Mouse (Mus musculus): Measurements from ENCODE around the gene Dysf. TPM values are rescaled to one million over a fixed set of nuclear protein-coding genes. Genes with fewer than 3 reads are reported as not detected.
A peak's percentile ranks its signal among the peaks of the same experiment; 100 is the strongest.
"Not testable (repeated sequence)": the region's sequence is repeated elsewhere in the genome, so short reads cannot be mapped to it uniquely, and the experiment has no call there.

Gene Dysf
- polyA plus RNA-seq, 1 experiment from 2014 or later: 16.8 TPM

- ATAC-seq (ENCODE audit: low FRiP score, low TSS enrichment): no peak
- H3K4me1 ChIP-seq (ENCODE audit: insufficient read depth, low read length): peaks cover 7% of the 10 kb centered on the region; the same call in 1 of the 2 replicates
- WGBS: 88% methylated on average over 7 of the region's 7 CpGs
Measured at GRCm38 (mm10) chr6:84016851-84017250, 8.5 kb downstream of the Dysf start.

GRCm38 (mm10) chr6:84017392-84017791, 9.0 kb downstream of the Dysf start:
- H3K36me3 ChIP-seq (ENCODE audit: insufficient read depth, low read length): no peaks in the 10 kb centered on the region
- H3K9me3 ChIP-seq (ENCODE audit: low read length): no peaks in the 10 kb centered on the region
- H3K27ac ChIP-seq (ENCODE audit: low read length): no peak overlapping the region
- peaks cover 4% of the 10 kb centered on the region; the same call in 1 of the 2 replicates for H3K27me3 ChIP-seq (ENCODE audit: insufficient read depth, low read length)
- ATAC-seq (ENCODE audit: low FRiP score, low TSS enrichment): no peak
- 52% methylated on average over 3 of the region's 3 CpGs for WGBS
- H3K4me1 ChIP-seq (ENCODE audit: insufficient read depth, low read length): peaks cover 4% of the 10 kb centered on the region; the same call in 1 of the 2 replicates
- H3K9ac ChIP-seq (replicated peaks; ENCODE audit: low read length): no peak overlapping the region
- H3K4me3 ChIP-seq (ENCODE audit: low read length): no peak overlapping the region
- H3K4me2 ChIP-seq (replicated peaks; ENCODE audit: low read depth, low read length): no peak overlapping the region

More at GRCm38 (mm10) chr6:84016851-84017250, 8.5 kb downstream of the Dysf start:
- no peak overlapping the region for H3K27ac ChIP-seq (ENCODE audit: low read length)
- peaks cover 4% of the 10 kb centered on the region; the same call in 1 of the 2 replicates for H3K27me3 ChIP-seq (ENCODE audit: insufficient read depth, low read length)
- H3K9me3 ChIP-seq (ENCODE audit: low read length): no peaks in the 10 kb centered on the region
- H3K9ac ChIP-seq (replicated peaks; ENCODE audit: low read length): no peak overlapping the region
- no peak overlapping the region for H3K4me3 ChIP-seq (ENCODE audit: low read length)
- no peaks in the 10 kb centered on the region for H3K36me3 ChIP-seq (ENCODE audit: insufficient read depth, low read length)
- no peak overlapping the region for H3K4me2 ChIP-seq (replicated peaks; ENCODE audit: low read depth, low read length)

GRCm38 (mm10) chr6:84018906-84019550, 10.6 kb downstream of the Dysf start:
- peak; percentile 85 for ATAC-seq (ENCODE audit: low FRiP score, low TSS enrichment)
- peak overlapping the region; percentile 51 for H3K27ac ChIP-seq (ENCODE audit: low read length)
- H3K4me1 ChIP-seq (ENCODE audit: insufficient read depth, low read length): peaks cover 4% of the 10 kb centered on the region; the same call in 1 of the 2 replicates
- peak overlapping the region; percentile 52 for H3K9ac ChIP-seq (replicated peaks; ENCODE audit: low read length)
- 2% methylated on average over 28 of the region's 28 CpGs for WGBS
- peak overlapping the region; percentile 70 for H3K4me2 ChIP-seq (replicated peaks; ENCODE audit: low read depth, low read length)
- H3K36me3 ChIP-seq (ENCODE audit: insufficient read depth, low read length): no peaks in the 10 kb centered on the region
- peaks cover 4% of the 10 kb centered on the region; the same call in 1 of the 2 replicates for H3K27me3 ChIP-seq (ENCODE audit: insufficient read depth, low read length)
- H3K4me3 ChIP-seq (ENCODE audit: low read length): peak overlapping the region; percentile 51
- no peaks in the 10 kb centered on the region; the same call in 1 of the 2 replicates for H3K9me3 ChIP-seq (ENCODE audit: low read length)

- H3K4me1 ChIP-seq (ENCODE audit: insufficient read depth, low read length): peaks cover 4% of the 10 kb centered on the region; the same call in 1 of the 2 replicates
- no peaks in the 10 kb centered on the region; the same call in 1 of the 2 replicates for H3K9me3 ChIP-seq (ENCODE audit: low read length)
- H3K36me3 ChIP-seq (ENCODE audit: insufficient read depth, low read length): no peaks in the 10 kb centered on the region
- 78% methylated on average over 4 of the region's 4 CpGs for WGBS
- peak overlapping the region; percentile 52; the same call in 1 of the 2 replicates for H3K9ac ChIP-seq (replicated peaks; ENCODE audit: low read length)
- H3K4me2 ChIP-seq (replicated peaks; ENCODE audit: low read depth, low read length): peak overlapping the region; percentile 70; the same call in 1 of the 2 replicates
- ATAC-seq (ENCODE audit: low FRiP score, low TSS enrichment): no peak
- H3K27me3 ChIP-seq (ENCODE audit: insufficient read depth, low read length): peaks cover 4% of the 10 kb centered on the region; the same call in 1 of the 2 replicates
- H3K4me3 ChIP-seq (ENCODE audit: low read length): peak overlapping the region; percentile 51
- peak overlapping the region; percentile 51; the same call in 1 of the 2 replicates for H3K27ac ChIP-seq (ENCODE audit: low read length)
Measured at GRCm38 (mm10) chr6:84020002-84020401, 11.6 kb downstream of the Dysf start.

GRCm38 (mm10) chr6:84021990-84022389, 13.6 kb downstream of the Dysf start:
- no peak for ATAC-seq (ENCODE audit: low FRiP score, low TSS enrichment)
- peak overlapping the region; percentile 1; the same call in 1 of the 2 replicates for H3K4me3 ChIP-seq (ENCODE audit: low read length)

GRCm38 (mm10) chr6:84025636-84026035, 17.2 kb downstream of the Dysf start:
- H3K27me3 ChIP-seq (ENCODE audit: insufficient read depth, low read length): no peaks in the 10 kb centered on the region
- H3K9ac ChIP-seq (replicated peaks; ENCODE audit: low read length): no peak overlapping the region
- no peaks in the 10 kb centered on the region for H3K4me1 ChIP-seq (ENCODE audit: insufficient read depth, low read length)
- no peaks in the 10 kb centered on the region; the same call in 1 of the 2 replicates for H3K9me3 ChIP-seq (ENCODE audit: low read length)
- ATAC-seq (ENCODE audit: low FRiP score, low TSS enrichment): no peak
- H3K4me2 ChIP-seq (replicated peaks; ENCODE audit: low read depth, low read length): no peak overlapping the region
- 84% methylated on average over 3 of the region's 3 CpGs for WGBS
- H3K27ac ChIP-seq (ENCODE audit: low read length): no peak overlapping the region
- no peak overlapping the region for H3K4me3 ChIP-seq (ENCODE audit: low read length)
- no peaks in the 10 kb centered on the region for H3K36me3 ChIP-seq (ENCODE audit: insufficient read depth, low read length)

More at GRCm38 (mm10) chr6:84021990-84022389, 13.6 kb downstream of the Dysf start:
- Histone ChIP-seq H3K36me3 (ENCODE audit: insufficient read depth, low read length) (no peaks in the 10 kb centered on the region), H3K9me3 (ENCODE audit: low read length) (no peaks in the 10 kb centered on the region; the same call in 1 of the 2 replicates), H3K9ac (replicated peaks; ENCODE audit: low read length) (no peak overlapping the region), H3K27me3 (ENCODE audit: insufficient read depth, low read length) (peaks cover 4% of the 10 kb centered on the region; the same call in 1 of the 2 replicates), H3K4me1 (ENCODE audit: insufficient read depth, low read length) (no peaks in the 10 kb centered on the region), H3K4me2 (replicated peaks; ENCODE audit: low read depth, low read length) (peak overlapping the region; percentile 32), H3K27ac (ENCODE audit: low read length) (no peak overlapping the region)
- WGBS: 61% methylated on average over 3 of the region's 3 CpGs

- H3K27ac ChIP-seq (ENCODE audit: low read length): no peak overlapping the region
- H3K4me3 ChIP-seq (ENCODE audit: low read length): no peak overlapping the region
- no peaks in the 10 kb centered on the region for H3K27me3 ChIP-seq (ENCODE audit: insufficient read depth, low read length)
- no peaks in the 10 kb centered on the region for H3K4me1 ChIP-seq (ENCODE audit: insufficient read depth, low read length)
- H3K4me2 ChIP-seq (replicated peaks; ENCODE audit: low read depth, low read length): no peak overlapping the region
- ATAC-seq (ENCODE audit: low FRiP score, low TSS enrichment): no peak
- H3K9me3 ChIP-seq (ENCODE audit: low read length): no peaks in the 10 kb centered on the region; the same call in 1 of the 2 replicates
- no peaks in the 10 kb centered on the region for H3K36me3 ChIP-seq (ENCODE audit: insufficient read depth, low read length)
- no peak overlapping the region for H3K9ac ChIP-seq (replicated peaks; ENCODE audit: low read length)
Measured at GRCm38 (mm10) chr6:84028791-84029190, 20.4 kb downstream of the Dysf start.

GRCm38 (mm10) chr6:84029775-84030174, 21.4 kb downstream of the Dysf start:
- H3K27ac ChIP-seq (ENCODE audit: low read length): no peak overlapping the region
- H3K27me3 ChIP-seq (ENCODE audit: insufficient read depth, low read length): no peaks in the 10 kb centered on the region
- H3K9ac ChIP-seq (replicated peaks; ENCODE audit: low read length): no peak overlapping the region
- no peaks in the 10 kb centered on the region for H3K9me3 ChIP-seq (ENCODE audit: low read length)
- 84% methylated on average over 7 of the region's 7 CpGs for WGBS
- H3K36me3 ChIP-seq (ENCODE audit: insufficient read depth, low read length): no peaks in the 10 kb centered on the region
- ATAC-seq (ENCODE audit: low FRiP score, low TSS enrichment): no peak
- no peak overlapping the region for H3K4me3 ChIP-seq (ENCODE audit: low read length)
- H3K4me2 ChIP-seq (replicated peaks; ENCODE audit: low read depth, low read length): no peak overlapping the region
- no peaks in the 10 kb centered on the region for H3K4me1 ChIP-seq (ENCODE audit: insufficient read depth, low read length)

GRCm38 (mm10) chr6:84032516-84032915, 24.1 kb downstream of the Dysf start:
- not testable (repeated sequence) for H3K4me3 ChIP-seq (ENCODE audit: low read length); H3K9me3 ChIP-seq (ENCODE audit: low read length); H3K36me3 ChIP-seq (ENCODE audit: insufficient read depth, low read length); H3K27me3 ChIP-seq (ENCODE audit: insufficient read depth, low read length); ATAC-seq (ENCODE audit: low FRiP score, low TSS enrichment); H3K9ac ChIP-seq (replicated peaks; ENCODE audit: low read length); H3K27ac ChIP-seq (ENCODE audit: low read length); H3K4me2 ChIP-seq (replicated peaks; ENCODE audit: low read depth, low read length); H3K4me1 ChIP-seq (ENCODE audit: insufficient read depth, low read length)
- 50% methylated on average over 5 of the region's 5 CpGs for WGBS
